Mouse (Mus musculus): ENCODE measurements around the gene Slc30a3. TPM values are rescaled to one million over a fixed set of nuclear protein-coding genes. Genes with fewer than 3 reads are reported as not detected.
A peak's percentile ranks its signal among the peaks of the same experiment; 100 is the strongest.
"Not testable (repeated sequence)": the region's sequence is repeated elsewhere in the genome, so short reads cannot be mapped to it uniquely, and the experiment has no call there.

Gene Slc30a3
- polyA plus RNA-seq, 1 experiment from 2014 or later = 0.26 TPM

GRCm38 (mm10) chr5:31054261-31055215 lies 53.5 kb downstream of the Slc30a3 start, which contains the start of gene Cad:
Gene Cad, plus strand, starts transcription at chr5:31054780.
- H3K9me3 ChIP-seq (replicated peaks) = no peaks in the 10 kb centered on the region
- H3K4me1 ChIP-seq = peaks cover 22% of the 10 kb centered on the region
- H3K27me3 ChIP-seq (ENCODE audit: low read depth, poor library complexity, severe bottlenecking) = no peaks in the 10 kb centered on the region
- peak within 1 kb of the TSS; percentile 72 for H3K4me3 ChIP-seq
- peaks cover 31% of the 10 kb centered on the region for H3K36me3 ChIP-seq
- peak within 1 kb of the TSS; percentile 91 for H3K27ac ChIP-seq
- WGBS = under 1% methylated on average over 64 of the region's 64 CpGs
- DNase-seq (ENCODE audit: low spot score) = peak; percentile 95

- H3K27me3 ChIP-seq (ENCODE audit: low read depth, poor library complexity, severe bottlenecking); H3K9me3 ChIP-seq (replicated peaks); DNase-seq (ENCODE audit: low spot score): not testable (repeated sequence)
- 60% methylated on average over 4 of the region's 4 CpGs for WGBS
- Histone ChIP-seq H3K4me3 (peak overlapping the region; percentile 72), H3K36me3 (peaks cover 23% of the 10 kb centered on the region), H3K27ac (peak overlapping the region; percentile 91), H3K4me1 (peaks cover 22% of the 10 kb centered on the region)
Measured at GRCm38 (mm10) chr5:31053728-31054127, 54.3 kb downstream of the Slc30a3 start.

- Histone ChIP-seq H3K27ac (no peak overlapping the region), H3K27me3 (ENCODE audit: low read depth, poor library complexity, severe bottlenecking) (no peaks in the 10 kb centered on the region), H3K36me3 (no peaks in the 10 kb centered on the region), H3K9me3 (replicated peaks) (no peaks in the 10 kb centered on the region), H3K4me3 (no peak overlapping the region), H3K4me1 (peaks cover 19% of the 10 kb centered on the region)
- no peak for DNase-seq (ENCODE audit: low spot score)
Measured at GRCm38 (mm10) chr5:31050427-31050826, 57.6 kb downstream of the Slc30a3 start.

- Histone ChIP-seq H3K36me3 (0 out of 2 replicates have a peak, but pooled peaks cover 3% of the 10 kb centered on the region), H3K27ac (peak within 1 kb of the TSS; percentile 91), H3K4me3 (peak within 1 kb of the TSS; percentile 78), H3K4me1 (peaks cover 12% of the 10 kb centered on the region), H3K27me3 (ENCODE audit: low read depth, poor library complexity, severe bottlenecking) (no peaks in the 10 kb centered on the region), H3K9me3 (replicated peaks) (no peaks in the 10 kb centered on the region)
- 1% methylated on average over 23 of the region's 23 CpGs for WGBS
- DNase-seq (ENCODE audit: low spot score) = peak; percentile 52
Measured at GRCm38 (mm10) chr5:31048763-31049641, 59.0 kb downstream of the Slc30a3 start, which contains the start of gene Slc5a6. Gene Slc5a6, minus strand, starts transcription at chr5:31048924.

- H3K36me3 ChIP-seq = peaks cover 7% of the 10 kb centered on the region; the same call in 1 of the 2 replicates
- H3K27me3 ChIP-seq (ENCODE audit: low read depth, poor library complexity, severe bottlenecking) = no peaks in the 10 kb centered on the region
- WGBS = under 1% methylated on average over 73 of the region's 73 CpGs
- peak; percentile 98 for DNase-seq (ENCODE audit: low spot score)
- H3K9me3 ChIP-seq (replicated peaks) = no peaks in the 10 kb centered on the region
- H3K4me3 ChIP-seq = peak within 1 kb of the TSS; percentile 78
- H3K27ac ChIP-seq = peak within 1 kb of the TSS; percentile 91
- H3K4me1 ChIP-seq = peaks cover 9% of the 10 kb centered on the region
Measured at GRCm38 (mm10) chr5:31047848-31048762, 59.9 kb downstream of the Slc30a3 start, which contains the start of gene Atraid. Gene Atraid, plus strand, starts transcription at chr5:31048312.

GRCm38 (mm10) chr5:31047074-31047473 lies 61.0 kb downstream of the Slc30a3 start:
- Histone ChIP-seq H3K9me3 (replicated peaks) (no peaks in the 10 kb centered on the region), H3K27me3 (ENCODE audit: low read depth, poor library complexity, severe bottlenecking) (no peaks in the 10 kb centered on the region), H3K4me1 (peaks cover 9% of the 10 kb centered on the region), H3K4me3 (peak overlapping the region; percentile 78), H3K36me3 (peaks cover 8% of the 10 kb centered on the region; the same call in 1 of the 2 replicates), H3K27ac (no peak overlapping the region)
- WGBS = 84% methylated on average over 5 of the region's 5 CpGs
- DNase-seq (ENCODE audit: low spot score) = no peak

- WGBS = 94% methylated on average over 6 of the region's 6 CpGs
- no peak overlapping the region for H3K4me3 ChIP-seq
- H3K9me3 ChIP-seq (replicated peaks) = no peaks in the 10 kb centered on the region
- no peaks in the 10 kb centered on the region for H3K27me3 ChIP-seq (ENCODE audit: low read depth, poor library complexity, severe bottlenecking)
- H3K27ac ChIP-seq = no peak overlapping the region
- DNase-seq (ENCODE audit: low spot score) = no peak
- peaks cover 14% of the 10 kb centered on the region; the same call in 1 of the 2 replicates for H3K36me3 ChIP-seq
- H3K4me1 ChIP-seq = peaks cover 9% of the 10 kb centered on the region
Measured at GRCm38 (mm10) chr5:31046416-31046815, 61.6 kb downstream of the Slc30a3 start.

- peaks cover 54% of the 10 kb centered on the region for H3K36me3 ChIP-seq
- 90% methylated on average over 7 of the region's 7 CpGs for WGBS
Measured at GRCm38 (mm10) chr5:31038171-31038845, 69.7 kb downstream of the Slc30a3 start.

GRCm38 (mm10) chr5:31036556-31036955 lies 71.5 kb downstream of the Slc30a3 start:
- not testable (repeated sequence) for H3K4me1 ChIP-seq; H3K27ac ChIP-seq; H3K4me3 ChIP-seq; H3K27me3 ChIP-seq (ENCODE audit: low read depth, poor library complexity, severe bottlenecking); H3K9me3 ChIP-seq (replicated peaks); DNase-seq (ENCODE audit: low spot score)
- H3K36me3 ChIP-seq = peaks cover 49% of the 10 kb centered on the region
- 82% methylated on average over 11 of the region's 11 CpGs for WGBS

More at GRCm38 (mm10) chr5:31038171-31038845, 69.7 kb downstream of the Slc30a3 start:
- Histone ChIP-seq H3K4me1 (no peaks in the 10 kb centered on the region), H3K27me3 (ENCODE audit: low read depth, poor library complexity, severe bottlenecking) (no peaks in the 10 kb centered on the region), H3K27ac (no peak overlapping the region), H3K4me3 (no peak overlapping the region), H3K9me3 (replicated peaks) (no peaks in the 10 kb centered on the region)
- no peak for DNase-seq (ENCODE audit: low spot score)
